Mouse (Mus musculus) embryonic stem cell, embryonic (primary cell): ENCODE results near the gene Gm49388.

Experiments
- CTCF ChIA-PET, 4 experiments: fragments of 300-600 bp in 2 of 4; fragments of 350-600 bp in 2 of 4; sonication (Branson Sonifier 250); formaldehyde crosslinking; loops; one replicate each; lab custom pipeline; 2022; ENCODE audit warnings: inconsistent platforms in 2 of 4; lab: Charles Lee
- POLR2A ChIA-PET, 4 experiments: fragments of 300-600 bp in 2 of 4; fragments of 350-600 bp in 2 of 4; sonication (Branson Sonifier 250); formaldehyde crosslinking; loops; one replicate each; lab custom pipeline; 2022; ENCODE audit warnings: antibody characterized with exemption in 4 of 4, inconsistent platforms in 1 of 4; lab: Charles Lee

The Gm49388 gene

GRCm38 (mm10) chr7:127760478-127760877, 24.9 kb upstream of the Gm49388 start:
- CTCF ChIA-PET: interaction anchor here (0.5 to 2.4 kb wide), 16 partner anchors 8 to 159 kb away, joined by 3 to 13 read pairs (median 4); partner anchors contain the start of gene Bcl7c (in 1 of the 4)
- POLR2A ChIA-PET: interaction anchor here (0.7 to 2.4 kb wide), 9 partner anchors 8 to 206 kb away, joined by 3 to 13 read pairs (median 4); partner anchors contain the start of genes Ctf1 (in 1 of the 4) and Fbxl19 (in 1 of the 4)

GRCm38 (mm10) chr7:127761026-127761425, 24.4 kb upstream of the Gm49388 start:
- ChIA-PET CTCF (interaction anchor here (0.7 to 2.4 kb wide), 13 partner anchors 9 to 158 kb away, joined by 3 to 13 read pairs (median 4); no protein-coding TSS in a partner anchor), POLR2A (interaction anchor here (0.6 to 1.2 kb wide), 7 partner anchors 9 to 205 kb away, joined by 3 to 13 read pairs (median 3); partner anchors contain the start of genes Ctf1 (in 1 of the 4) and Fbxl19 (in 1 of the 4))

GRCm38 (mm10) chr7:127763642-127764041, 21.8 kb upstream of the Gm49388 start:
- CTCF ChIA-PET: interaction anchor here in 3 of 4 experiments (0.5 to 1.5 kb wide), 5 partner anchors 35 to 582 kb away, joined by 3 to 9 read pairs (median 5); partner anchors contain the start of gene Hsd3b7 (in 1 of the 3)

GRCm38 (mm10) chr7:127765756-127766155, 19.7 kb upstream of the Gm49388 start:
- CTCF ChIA-PET: interaction anchor here in 3 of 4 experiments (0.5 to 2.9 kb wide), 4 partner anchors 24 to 223 kb away, joined by 4 to 9 read pairs (median 4); no protein-coding TSS in a partner anchor
- POLR2A ChIA-PET: interaction anchor here in 2 of 4 experiments (1.0 to 5.4 kb wide), 8 partner anchors 12 to 35 kb away, joined by 3 to 49 read pairs (median 4); partner anchors contain the start of genes Fbxl19 (in 1 of the 2) and Setd1a (in 1 of the 2)

More at GRCm38 (mm10) chr7:127763642-127764041, 21.8 kb upstream of the Gm49388 start:
- POLR2A ChIA-PET: interaction anchor here (0.6 to 5.4 kb wide), 12 partner anchors 11 to 252 kb away, joined by 3 to 49 read pairs (median 4); partner anchors contain the start of genes Setd1a (in 3 of the 4) and Kat8 (in 1 of the 4)

- CTCF ChIA-PET: interaction anchor here in 3 of 4 experiments (0.5 to 2.9 kb wide), 12 partner anchors 34 to 469 kb away, joined by 3 to 9 read pairs (median 3); partner anchors contain the start of genes Hsd3b7 (in 1 of the 3), Stx1b (in 1 of the 3) and Stx4a (in 1 of the 3)
- POLR2A ChIA-PET: interaction anchor here in 3 of 4 experiments (0.6 to 5.4 kb wide), 49 partner anchors 8 to 1281 kb away, joined by 3 to 54 read pairs (median 4); partner anchors contain the start of genes Setd1a (in 3 of the 3), Ctf1 (in 2 of the 3), Fus (in 2 of the 3) and Bag3 (in 1 of the 3)
Measured at GRCm38 (mm10) chr7:127766851-127767609, 18.4 kb upstream of the Gm49388 start.

GRCm38 (mm10) chr7:127767671-127768345, 17.6 kb upstream of the Gm49388 start:
- POLR2A ChIA-PET: interaction anchor here in 3 of 4 experiments (0.6 to 5.4 kb wide), 56 partner anchors 8 to 756 kb away, joined by 3 to 54 read pairs (median 4); partner anchors contain the start of genes Setd1a (in 3 of the 3), Ctf1 (in 2 of the 3), Fbxl19 (in 2 of the 3) and Fus (in 2 of the 3)
- CTCF ChIA-PET: interaction anchor here (0.5 to 2.9 kb wide), 13 partner anchors 33 to 468 kb away, joined by 3 to 9 read pairs (median 3); partner anchors contain the start of genes Bcl7c (in 2 of the 4), Hsd3b7 (in 1 of the 4), Stx1b (in 1 of the 4) and Stx4a (in 1 of the 4)

GRCm38 (mm10) chr7:127768346-127768996, 16.9 kb upstream of the Gm49388 start:
- ChIA-PET CTCF (interaction anchor here in 3 of 4 experiments (0.5 to 2.9 kb wide), 14 partner anchors 8 to 366 kb away, joined by 3 to 9 read pairs (median 3); partner anchors contain the start of genes Bcl7c (in 2 of the 3), Hsd3b7 (in 1 of the 3) and Setd1a (in 1 of the 3)), POLR2A (interaction anchor here (0.6 to 3.7 kb wide), 39 partner anchors 9 to 310 kb away, joined by 3 to 54 read pairs (median 4); partner anchors contain the start of genes Ctf1 (in 2 of the 4), Fbxl19 (in 2 of the 4), Fus (in 2 of the 4) and Setd1a (in 2 of the 4))

GRCm38 (mm10) chr7:127768997-127769593, 16.3 kb upstream of the Gm49388 start:
- ChIA-PET CTCF (interaction anchor here in 3 of 4 experiments (0.5 to 2.1 kb wide), 12 partner anchors 8 to 367 kb away, joined by 3 to 7 read pairs (median 3); partner anchors contain the start of genes Bcl7c (in 2 of the 3), Hsd3b7 (in 1 of the 3) and Setd1a (in 1 of the 3)), POLR2A (interaction anchor here (0.6 to 3.7 kb wide), 36 partner anchors 8 to 311 kb away, joined by 3 to 54 read pairs (median 4); partner anchors contain the start of genes Ctf1 (in 2 of the 4), Fbxl19 (in 2 of the 4), Fus (in 2 of the 4) and Setd1a (in 2 of the 4))

GRCm38 (mm10) chr7:127769651-127770038, 15.8 kb upstream of the Gm49388 start, which contains the start of gene Orai3:
Orai3 (plus strand) TSS chr7:127769815.
- POLR2A ChIA-PET: interaction anchor here in 3 of 4 experiments (0.6 to 2.5 kb wide), 43 partner anchors 9 to 975 kb away, joined by 3 to 18 read pairs (median 5); partner anchors contain the start of genes Ctf1 (in 2 of the 3), Kat8 (in 2 of the 3), Ccdc189 (in 1 of the 3) and Fus (in 1 of the 3)
- CTCF ChIA-PET: interaction anchor here in 2 of 4 experiments (0.6 to 1.4 kb wide), 3 partner anchors 76 to 150 kb away, joined by 3 to 4 read pairs (median 3); no protein-coding TSS in a partner anchor

GRCm38 (mm10) chr7:127770039-127770905, 15.1 kb upstream of the Gm49388 start:
- CTCF ChIA-PET: interaction anchor here in 3 of 4 experiments (0.6 to 1.5 kb wide), 9 partner anchors 25 to 165 kb away, joined by 3 to 5 read pairs (median 4); no protein-coding TSS in a partner anchor
- POLR2A ChIA-PET: interaction anchor here (0.5 to 2.5 kb wide), 80 partner anchors 10 to 974 kb away, joined by 3 to 18 read pairs (median 4); partner anchors contain the start of genes Ctf1 (in 2 of the 4), Kat8 (in 2 of the 4), Srcap (in 2 of the 4) and Bcl7c (in 1 of the 4)

- CTCF ChIA-PET: interaction anchor here (0.5 to 3.5 kb wide), 10 partner anchors 9 to 1371 kb away, joined by 3 to 17 read pairs (median 4); no protein-coding TSS in a partner anchor
- POLR2A ChIA-PET: interaction anchor here (0.5 to 2.5 kb wide), 54 partner anchors 9 to 517 kb away, joined by 3 to 18 read pairs (median 5); partner anchors contain the start of genes Ctf1 (in 2 of the 4), Kat8 (in 2 of the 4), Bcl7c (in 1 of the 4) and Fus (in 1 of the 4)
Measured at GRCm38 (mm10) chr7:127771262-127771661, 14.1 kb upstream of the Gm49388 start.

- ChIA-PET CTCF (interaction anchor here in 2 of 4 experiments (0.6 to 3.5 kb wide), 2 partner anchors 110 to 164 kb away, joined by 5 to 17 read pairs; no protein-coding TSS in a partner anchor), POLR2A (interaction anchor here in 3 of 4 experiments (0.5 to 7.1 kb wide), 13 partner anchors 22 to 247 kb away, joined by 3 to 56 read pairs (median 4); partner anchors contain the start of genes Ctf1 (in 1 of the 3) and Hsd3b7 (in 1 of the 3))
Measured at GRCm38 (mm10) chr7:127772080-127772479, 13.3 kb upstream of the Gm49388 start.

- ChIA-PET CTCF (interaction anchor here in 3 of 4 experiments (0.6 to 3.5 kb wide), 7 partner anchors 97 to 163 kb away, joined by 4 to 17 read pairs (median 6); no protein-coding TSS in a partner anchor), POLR2A (interaction anchor here (0.5 to 7.1 kb wide), 23 partner anchors 14 to 248 kb away, joined by 3 to 56 read pairs (median 4); partner anchors contain the start of genes Ctf1 (in 1 of the 4), Gm49388 (in 1 of the 4) and Hsd3b7 (in 1 of the 4))
Measured at GRCm38 (mm10) chr7:127772557-127772956, 12.9 kb upstream of the Gm49388 start.
